Mouse (Mus musculus) thymus, adult 18-20 months (tissue): ENCODE measurements at regions not wholly inside any gene's neighbourhood (a gene's known extent, or its start where the extent isn't known, plus 50 kb on each side); places are given as distances from the start of the nearest gene placed in this dataset.

Source experiments
- DNase-seq, 2 experiments: peaks; one replicate each; pipeline ENCODE4 v3.0.0; 2022; ENCODE audit warnings: mixed read lengths in 2 of 2

DNA sequence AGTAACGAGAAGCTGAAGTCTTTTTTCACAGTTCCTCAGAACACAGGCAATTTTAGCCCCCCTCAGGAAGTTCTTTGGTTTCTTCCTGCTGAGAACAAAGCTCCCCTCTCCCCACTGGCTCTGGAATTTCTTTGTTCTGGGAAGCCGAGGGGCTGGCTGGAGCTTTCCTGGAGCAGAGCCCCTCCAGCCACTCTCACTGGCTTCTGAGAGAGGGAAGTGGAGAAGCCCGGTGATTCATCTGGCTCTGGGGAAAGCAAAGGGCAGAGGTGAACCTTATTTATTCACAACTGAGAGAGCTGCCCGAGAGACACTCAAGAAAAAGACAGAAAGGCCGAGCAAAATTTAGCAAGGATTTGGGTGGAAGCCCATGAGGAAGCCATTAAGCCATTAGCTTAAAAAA, 63.9 kb downstream of the Ddx3x start:
- no peak for DNase-seq

DNA sequence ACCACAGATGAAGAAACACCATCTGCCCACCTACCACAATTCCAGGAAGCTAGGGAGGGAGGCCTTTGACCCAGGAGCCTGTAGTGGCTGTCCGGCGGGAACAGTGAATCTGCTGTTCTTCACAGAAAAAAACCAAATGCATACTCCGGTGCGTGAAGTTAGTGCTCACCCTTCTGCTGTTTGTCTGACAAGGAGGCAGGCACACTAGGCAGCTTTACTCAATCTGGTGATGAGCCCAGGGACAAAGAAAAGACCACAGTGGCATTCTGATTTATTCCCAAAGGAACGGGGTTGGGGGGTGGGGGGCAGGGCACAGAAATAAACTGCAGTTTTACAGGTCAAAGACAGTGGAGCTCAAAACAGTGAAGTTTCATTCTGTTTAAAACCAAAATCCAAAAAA, 64.4 kb downstream of the Ddx3x start:
- no peak for DNase-seq

DNA sequence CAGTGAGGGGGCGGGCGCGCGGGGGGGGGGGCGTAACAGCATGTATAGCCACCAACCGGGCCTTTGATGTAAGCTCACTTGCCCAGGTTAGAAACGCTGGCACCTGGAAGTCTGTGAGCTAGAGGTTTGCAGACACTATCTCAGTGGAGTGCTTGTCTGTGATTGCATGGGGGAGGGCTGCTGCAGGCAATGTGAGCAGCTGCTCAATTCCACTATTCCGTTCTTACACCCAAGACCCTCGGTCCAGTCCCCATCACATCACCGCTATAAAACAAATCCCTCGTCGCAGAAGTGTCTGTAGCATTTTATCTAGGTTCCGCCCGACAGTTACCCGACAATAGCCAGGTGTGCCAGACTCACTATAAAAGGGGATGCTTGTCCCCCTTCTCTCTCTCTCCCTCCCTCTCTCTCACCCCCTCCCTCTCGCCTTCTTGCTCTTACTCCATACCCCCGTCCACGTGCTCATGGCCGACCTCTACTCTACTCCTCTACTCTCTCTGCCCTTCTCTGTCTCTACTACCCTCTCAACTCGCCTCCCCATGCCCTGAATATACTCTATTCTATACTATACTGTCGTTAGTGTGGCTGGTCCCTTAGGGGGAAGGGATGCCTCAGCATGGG, 65.4 kb downstream of the Ddx3x start:
- peak; percentile 6 to 34 for DNase-seq

DNA sequence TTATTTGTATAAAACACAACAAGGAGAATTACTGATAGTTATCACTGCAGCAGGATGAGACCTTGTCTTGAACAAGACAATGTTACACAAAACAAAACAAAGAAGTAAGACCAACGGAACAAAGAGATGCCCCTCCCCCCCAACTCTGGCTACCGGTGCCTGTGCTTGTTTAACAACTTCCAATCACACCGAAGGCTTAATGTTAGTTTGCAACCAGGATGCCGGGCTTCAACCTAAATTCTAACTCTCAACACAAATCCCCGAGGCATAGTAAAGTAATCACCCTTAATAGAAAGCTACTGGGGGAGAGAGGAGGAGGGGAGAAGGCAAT, 65.9 kb downstream of the Ddx3x start:
- peak; percentile 16 to 43 for DNase-seq

DNA sequence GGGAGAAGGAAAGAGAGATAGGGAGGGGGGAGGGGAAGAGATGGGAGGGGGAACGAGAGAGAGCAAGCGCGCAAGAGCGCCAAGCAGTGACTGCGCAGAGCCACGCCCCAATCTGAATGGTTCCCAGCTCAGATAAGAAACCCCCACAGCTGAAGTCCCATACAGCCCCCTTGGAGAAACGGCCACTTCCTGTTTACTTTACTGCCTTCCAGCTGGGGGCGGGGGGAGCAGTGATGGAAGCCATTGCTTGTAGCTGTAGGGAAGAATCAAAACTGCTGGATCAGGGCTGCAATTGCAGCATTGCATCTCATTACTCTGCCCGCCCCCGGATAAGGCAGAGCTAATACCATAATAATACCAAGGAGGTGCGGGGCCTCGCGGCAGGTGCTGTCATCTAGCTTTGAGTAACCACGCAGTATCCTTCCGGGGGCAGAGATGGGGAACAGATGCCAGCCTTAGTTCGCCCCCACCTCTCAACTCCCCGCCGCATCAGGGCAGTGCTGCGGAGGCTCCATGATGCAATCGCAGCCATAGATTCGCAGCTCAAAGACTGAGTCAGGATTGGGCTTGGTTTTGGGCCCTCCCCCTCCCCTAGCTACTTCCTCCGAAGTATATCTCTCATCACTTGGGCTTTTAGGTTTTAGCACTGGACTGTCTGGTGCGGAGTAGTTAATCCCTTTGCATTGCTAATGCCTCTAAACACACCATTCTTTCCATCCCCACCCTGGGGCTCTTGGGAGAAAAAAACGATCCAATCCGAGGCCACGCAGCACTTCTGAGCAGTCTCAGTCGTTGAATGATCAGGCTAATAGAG, 66.5 kb downstream of the Ddx3x start:
- peak; percentile 64 to 74 for DNase-seq

DNA sequence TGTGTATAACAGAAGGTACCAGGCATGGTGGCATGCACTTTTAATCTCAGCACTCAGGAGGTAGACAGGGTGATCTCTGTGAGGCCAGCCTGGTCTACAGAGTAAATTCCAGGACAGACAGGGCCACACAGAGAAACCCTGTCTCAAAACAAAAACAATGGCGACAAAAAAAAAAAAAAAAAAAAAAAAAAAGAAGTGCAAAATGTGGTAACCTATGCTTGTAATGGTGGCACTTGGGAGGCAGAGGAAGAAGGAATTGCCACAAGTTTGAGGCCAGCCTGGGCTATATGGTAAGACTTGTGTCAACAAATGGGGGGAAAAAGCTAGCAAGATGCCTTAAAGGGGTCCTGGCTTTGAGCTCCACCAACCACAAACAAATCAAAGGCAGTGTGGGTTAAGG, 67.6 kb downstream of the Ddx3x start:
- no peak for DNase-seq

DNA sequence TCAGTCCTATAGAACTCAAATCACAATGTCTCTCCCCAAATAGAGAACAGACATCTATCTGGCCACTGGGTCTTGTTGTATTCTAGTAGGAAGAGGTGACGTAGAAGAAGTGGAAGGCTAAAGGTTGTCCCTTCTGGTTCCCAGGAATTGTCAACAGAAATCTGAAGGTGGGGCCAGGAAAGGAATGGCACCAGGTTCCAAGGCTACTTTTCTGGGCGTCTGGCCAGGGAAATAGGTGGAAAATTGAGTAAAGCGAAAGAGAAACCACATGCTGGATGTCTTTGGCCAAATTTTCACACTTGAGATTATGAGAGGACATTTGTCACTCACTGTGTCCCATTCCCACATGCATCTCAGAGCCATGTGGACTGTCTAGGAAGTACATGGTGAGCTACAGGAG, 69.7 kb downstream of the Ddx3x start:
- DNase-seq, result no peak

DNA sequence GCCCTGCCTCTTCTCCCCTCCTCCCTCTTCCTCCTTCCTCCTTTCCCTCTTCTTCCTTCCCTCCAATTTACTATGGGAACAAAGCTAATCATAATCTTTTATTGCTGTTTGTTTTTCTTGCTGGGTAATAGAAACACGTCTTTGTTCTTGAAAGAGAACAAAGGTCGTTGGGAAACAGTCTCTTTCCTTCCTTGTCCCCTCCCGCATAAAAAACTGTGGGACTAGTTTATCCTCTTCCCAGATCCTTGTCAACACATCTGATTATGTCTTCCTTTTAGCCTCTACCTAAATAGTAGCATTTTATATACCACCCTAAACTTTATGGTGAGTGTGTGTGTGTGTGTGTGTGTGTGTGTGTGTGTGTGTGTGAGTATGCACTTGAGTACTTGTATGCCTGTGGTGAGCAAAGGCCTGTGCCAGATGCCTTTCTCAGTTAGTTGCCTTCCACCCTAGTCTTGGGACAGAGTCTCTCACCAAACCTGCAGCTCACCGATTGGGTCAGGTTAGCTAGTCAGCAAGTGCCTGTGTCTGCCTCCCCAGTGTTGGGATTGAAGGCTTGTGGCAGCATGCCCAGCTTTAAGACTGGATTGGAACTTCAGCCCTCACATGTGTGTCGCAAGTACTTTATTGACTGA, 76.5 kb downstream of the Ddx3x start:
- DNase-seq, result no peak

DNA sequence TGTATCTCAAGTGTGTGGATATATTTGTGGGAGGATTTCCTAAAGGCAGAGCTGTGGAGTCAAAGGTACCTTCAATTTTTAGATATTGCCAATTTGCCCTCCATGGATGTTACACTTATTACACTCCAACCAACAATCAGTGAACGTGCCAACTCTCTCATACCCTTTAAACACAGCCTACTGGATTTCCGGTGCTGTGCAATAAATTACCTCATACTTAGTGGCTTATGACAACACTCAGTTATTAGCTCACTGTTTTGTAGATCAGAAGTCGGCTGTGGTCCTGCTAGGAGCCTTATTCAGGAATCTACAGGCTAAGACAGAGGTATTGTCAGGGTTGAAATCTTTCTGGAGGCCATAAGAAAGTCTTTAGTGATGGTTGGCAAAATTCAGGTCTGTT, 77.2 kb downstream of the Ddx3x start:
- no peak for DNase-seq

DNA sequence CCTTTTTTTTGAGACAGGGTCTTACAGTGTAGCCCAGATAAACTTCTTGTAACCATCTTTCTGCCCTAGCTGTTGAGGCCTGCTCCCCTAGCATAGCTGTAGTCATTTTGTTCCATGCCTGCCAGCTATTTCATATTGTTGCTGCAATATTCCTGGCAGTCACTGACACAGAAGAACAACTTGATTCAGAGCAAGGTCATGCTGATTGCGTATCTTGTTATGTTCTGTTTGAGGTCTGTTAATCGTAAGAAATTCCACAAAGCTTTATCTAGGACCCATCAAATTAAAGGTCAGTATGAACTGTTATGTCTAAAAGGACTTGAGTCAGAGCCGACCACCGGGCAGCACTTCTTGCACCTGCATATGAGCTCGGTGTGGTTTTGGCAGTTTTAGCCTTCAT, 79.7 kb downstream of the Ddx3x start:
- no peak for DNase-seq

DNA sequence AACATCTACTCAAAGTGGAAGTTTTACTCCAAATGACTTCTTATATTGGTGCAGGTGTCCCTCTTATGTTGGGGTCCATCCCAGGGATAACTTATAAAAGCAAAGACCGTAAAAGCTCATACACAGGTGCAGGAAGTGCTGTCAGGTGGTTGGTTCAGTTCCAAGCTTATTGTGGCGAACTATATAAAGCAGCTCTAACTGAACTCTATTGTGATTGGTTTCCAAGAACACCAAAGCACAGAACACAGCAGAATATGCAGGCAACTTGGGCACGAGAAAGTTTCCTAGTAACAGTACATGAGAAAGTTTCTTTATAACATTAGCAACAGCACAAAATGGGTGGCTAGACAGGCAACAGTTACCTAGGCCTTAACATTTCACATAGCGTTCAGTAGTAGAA, 89.5 kb downstream of the Ddx3x start:
- peak; percentile 14 to 60 for DNase-seq

DNA sequence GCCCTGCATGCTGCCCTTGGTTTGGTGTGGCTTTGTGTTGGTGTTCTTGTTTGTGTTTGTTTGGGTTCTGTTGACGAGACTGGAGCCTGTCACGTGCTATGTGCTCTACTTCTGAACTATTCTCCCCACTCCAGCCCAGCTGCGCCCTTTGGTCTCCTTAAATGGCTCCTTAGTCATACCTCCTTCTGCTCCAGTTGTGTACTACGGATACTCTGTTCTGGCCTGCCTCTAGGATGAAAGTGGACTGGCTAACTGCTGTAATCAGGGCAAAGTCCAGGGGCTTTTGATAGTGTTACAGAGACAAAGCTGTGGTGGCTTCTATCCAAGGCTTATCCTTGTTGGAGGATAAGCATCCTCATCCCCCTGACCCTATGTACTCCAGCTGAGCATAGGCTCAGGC, 92.0 kb downstream of the Ddx3x start:
- DNase-seq, result no peak

DNA sequence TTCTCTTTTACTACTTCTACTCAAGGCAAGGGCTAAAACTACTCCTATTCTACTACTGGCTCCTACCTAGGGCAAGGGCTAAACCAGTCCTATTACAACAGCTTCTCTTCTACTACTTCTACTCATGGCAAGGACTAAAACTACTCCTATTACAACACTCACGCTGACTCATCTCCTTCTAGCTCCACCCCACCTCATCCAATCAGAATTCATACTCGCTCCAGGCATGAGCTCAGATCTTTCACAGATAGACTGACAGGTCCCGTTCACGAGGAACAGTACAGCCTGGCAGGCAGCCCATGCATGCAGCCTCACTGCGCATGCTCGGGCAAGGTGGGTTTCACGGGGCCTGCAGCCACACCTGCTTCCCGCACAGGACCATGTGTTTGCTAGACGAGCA, 79.6 kb upstream of the Nyx start:
- DNase-seq, result no peak

DNA sequence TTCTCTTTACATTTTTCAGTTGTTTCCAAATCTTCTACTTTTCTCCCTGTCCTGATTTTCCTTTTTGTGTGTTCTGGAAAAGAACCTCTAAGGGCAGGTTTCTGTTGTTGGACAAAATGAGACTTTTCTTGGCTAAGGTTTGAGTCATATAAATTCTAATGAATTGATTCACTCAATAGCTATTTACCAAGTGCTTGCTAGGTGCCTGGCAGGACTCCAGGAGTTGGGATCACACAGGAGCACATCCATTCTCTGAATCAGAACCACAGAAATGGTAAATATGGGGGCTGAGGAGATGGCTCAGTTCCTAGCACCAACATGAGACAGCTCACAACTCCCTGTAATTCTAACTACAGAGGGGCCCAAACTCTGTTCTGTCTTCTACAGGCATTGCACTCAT, 67.4 kb upstream of the Nyx start:
- no peak for DNase-seq

DNA sequence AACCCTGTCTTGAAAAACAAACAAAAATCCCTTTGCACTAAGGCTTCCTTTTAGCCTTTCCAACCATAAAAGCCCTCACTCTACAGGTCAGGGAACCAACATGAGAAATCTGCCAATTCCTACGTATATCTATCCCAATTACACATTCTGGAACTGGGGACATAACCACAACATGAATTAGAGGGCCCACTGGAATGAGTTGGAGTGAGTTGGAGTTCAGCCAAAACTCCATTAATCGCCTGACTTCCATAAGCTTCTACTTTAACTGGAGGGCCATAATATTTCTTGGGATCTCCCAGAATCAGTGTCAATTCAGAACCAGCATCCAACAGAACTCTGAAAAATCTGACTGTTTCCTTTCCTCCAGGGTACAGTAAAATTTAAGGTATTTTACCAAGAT, 53.2 kb upstream of the Nyx start:
- no peak for DNase-seq

DNA sequence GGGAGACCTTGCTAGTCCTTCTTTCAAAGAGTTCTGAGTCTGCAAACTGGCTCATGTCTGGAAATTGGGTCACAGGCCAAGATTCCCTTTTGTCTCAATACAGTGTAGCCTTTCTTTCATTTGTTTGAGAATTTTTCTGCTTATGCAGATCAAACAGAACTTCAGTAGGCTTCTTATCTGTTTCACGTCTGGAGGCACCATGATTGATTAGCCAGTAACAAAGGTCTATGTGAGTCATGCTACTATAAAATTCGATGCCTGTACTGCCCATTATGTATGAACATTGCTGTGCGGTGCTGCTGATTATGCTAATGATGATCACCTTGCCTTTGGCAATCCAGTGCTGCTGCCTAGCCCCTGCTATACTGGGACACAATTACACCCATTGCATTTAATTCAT, 52.8 kb upstream of the Nyx start:
- DNase-seq, result no peak
